Mouse (Mus musculus): ENCODE data around the gene Map2k7. TPM values are rescaled to one million over a fixed set of nuclear protein-coding genes. Genes with fewer than 3 reads are reported as not detected.

Map2k7 gene
- total and polyA plus RNA-seq, 3 experiments = 25.8 to 115 TPM; not detected in 1

DNA sequence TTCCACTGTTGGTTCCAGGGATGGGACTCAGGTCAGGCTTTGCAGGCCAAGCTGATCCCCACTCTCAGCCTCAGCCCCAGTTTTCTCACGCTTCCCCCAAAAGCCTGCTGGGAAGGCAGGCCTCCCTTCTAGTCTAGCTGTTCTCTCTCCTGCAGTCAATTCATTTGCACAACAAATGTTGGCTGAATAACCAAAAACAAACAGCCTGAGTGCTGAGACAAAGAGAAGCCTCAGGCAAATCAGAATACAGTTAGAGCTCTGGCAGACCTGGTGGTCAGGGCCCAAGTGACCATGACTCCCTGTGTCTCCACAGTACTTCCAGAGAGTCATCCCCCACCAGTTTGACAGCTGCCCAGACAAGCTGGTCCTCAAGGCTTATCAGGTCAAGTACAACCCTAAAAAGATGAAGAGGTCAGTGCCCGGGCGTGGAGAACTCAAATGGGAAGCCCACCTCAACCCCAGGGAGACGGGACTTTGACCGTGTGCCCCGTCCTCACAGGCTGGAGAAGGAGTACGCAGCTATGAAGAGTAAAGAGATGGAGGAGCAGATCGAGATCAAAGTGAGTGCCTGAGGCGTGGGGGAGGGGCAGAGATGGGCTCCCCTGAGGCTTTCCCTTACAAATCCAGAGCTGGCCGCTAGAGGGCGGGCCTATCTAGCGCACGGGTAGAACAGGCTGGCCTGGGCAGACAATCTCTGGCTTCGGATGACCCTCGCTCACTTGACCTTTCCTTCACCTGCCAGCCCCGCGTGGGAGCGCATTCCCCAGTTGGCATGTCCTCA is 45.5 kb upstream of the Map2k7 start:
- H3K27ac ChIP-seq (ENCODE audit: control insufficient read depth, low read depth, low read length) = no peak overlapping the region
- no peaks in the 10 kb centered on the region for H3K79me2 ChIP-seq (ENCODE audit: control insufficient read depth, insufficient read depth, low read length, poor library complexity)
- H3K9me3 ChIP-seq (replicated peaks; ENCODE audit: insufficient read depth, low read length) = no peaks in the 10 kb centered on the region
- no peak overlapping the region for H3K9ac ChIP-seq (ENCODE audit: control insufficient read depth, low read depth, low read length, poor library complexity, severe bottlenecking)
- no peak overlapping the region for H3K4me3 ChIP-seq (ENCODE audit: control insufficient read depth in 1 of 2, insufficient read depth in 1 of 2, low read depth in 2 of 2, low read length in 2 of 2)
- peak; percentile 71 for DNase-seq (ENCODE audit: low read depth, low spot score)
- H3K27me3 ChIP-seq (ENCODE audit: control insufficient read depth in 1 of 2, insufficient read depth in 2 of 2, low read length in 2 of 2) = no peaks in the 10 kb centered on the region
- no peaks in the 10 kb centered on the region; a peak in 1 of 4 replicates for H3K4me1 ChIP-seq (ENCODE audit: control insufficient read depth in 1 of 2, insufficient read depth in 2 of 2, low read length in 2 of 2)
- no peaks in the 10 kb centered on the region for H3K36me3 ChIP-seq (ENCODE audit: control insufficient read depth in 1 of 2, insufficient read depth in 2 of 2, low read length in 2 of 2)
- TF ChIP-seq MYB (IDR thresholded peaks at IDR 0.05; ENCODE audit: low read depth, low read length) (no peak), SMC3 (IDR thresholded peaks at IDR 0.05; ENCODE audit: low read depth, low read length) (peak; percentile 79), CTCF (IDR thresholded peaks at IDR 0.05 in 2 of 3, conservative IDR thresholded peaks at IDR 0.05 in 1 of 3; ENCODE audit: control insufficient read depth in 1 of 3, insufficient read depth in 1 of 3, low read depth in 2 of 3, low read length in 3 of 3, poor library complexity in 1 of 3, severe bottlenecking in 1 of 3) (peak; percentile 76 to 94 (median 87)), POLR2AphosphoS2 (IDR thresholded peaks at IDR 0.05; ENCODE audit: low read length) (no peak), ZNF384 (IDR thresholded peaks at IDR 0.05; ENCODE audit: low read depth, low read length) (no peak), BHLHE40 (IDR thresholded peaks at IDR 0.05; ENCODE audit: borderline replicate concordance, low read depth, low read length) (no peak), GABPA (IDR thresholded peaks at IDR 0.05; ENCODE audit: low read depth, low read length) (no peak), CHD2 (IDR thresholded peaks at IDR 0.05; ENCODE audit: low read length) (peak; percentile 42; the same call in 1 of the 2 replicates), ETS1 (IDR thresholded peaks at IDR 0.05; ENCODE audit: low read depth, low read length) (no peak), CHD1 (IDR thresholded peaks at IDR 0.05; ENCODE audit: low read depth, low read length) (no peak), TAL1 (IDR thresholded peaks at IDR 0.05; ENCODE audit: low read length) (no peak), USF1 (IDR thresholded peaks at IDR 0.05; ENCODE audit: low read depth, low read length) (no peak), EP300 (IDR thresholded peaks at IDR 0.05; ENCODE audit: low read depth in 1 of 2, low read length in 2 of 2) (no peak), ZC3H11A (IDR thresholded peaks at IDR 0.05; ENCODE audit: low read depth, low read length) (peak; percentile 63), NELFE (IDR thresholded peaks at IDR 0.05; ENCODE audit: low read depth, low read length) (no peak), MXI1 (IDR thresholded peaks at IDR 0.05; ENCODE audit: low read depth, low read length) (no peak), ZKSCAN1 (IDR thresholded peaks at IDR 0.05; ENCODE audit: low read depth, low read length) (no peak), GATA1 (IDR thresholded peaks at IDR 0.05; ENCODE audit: low read depth, low read length) (no peak), MAFK (IDR thresholded peaks at IDR 0.05; ENCODE audit: borderline replicate concordance, low read depth, low read length) (no peak), UBTF (IDR thresholded peaks at IDR 0.05; ENCODE audit: borderline replicate concordance, insufficient read depth, low read depth, low read length) (no peak), ZMIZ1 (IDR thresholded peaks at IDR 0.05; ENCODE audit: low read depth, low read length) (no peak), POLR2AphosphoS5 (IDR thresholded peaks at IDR 0.05; ENCODE audit: borderline replicate concordance, low read depth, low read length) (no peak), ELF1 (IDR thresholded peaks at IDR 0.05; ENCODE audit: low read depth, low read length) (no peak), JUND (IDR thresholded peaks at IDR 0.05; ENCODE audit: low read depth, low read length) (no peak), RAD21 (IDR thresholded peaks at IDR 0.05; ENCODE audit: low read depth, low read length) (peak; percentile 80), MYC (IDR thresholded peaks at IDR 0.05; ENCODE audit: low read depth, low read length) (no peak), MAZ (IDR thresholded peaks at IDR 0.05; ENCODE audit: low read depth, low read length) (no peak), HCFC1 (IDR thresholded peaks at IDR 0.05; ENCODE audit: low read depth, low read length) (no peak), TCF12 (IDR thresholded peaks at IDR 0.05; ENCODE audit: low read depth, low read length) (no peak), RCOR1 (IDR thresholded peaks at IDR 0.05; ENCODE audit: low read depth, low read length) (no peak), NRF1 (IDR thresholded peaks at IDR 0.05; ENCODE audit: insufficient read depth, low read depth, low read length, poor library complexity, severe bottlenecking) (no peak), MEF2A (IDR thresholded peaks at IDR 0.05; ENCODE audit: extremely low read depth, insufficient replicate concordance, low read depth, low read length, poor library complexity, severe bottlenecking) (no peak), TBP (IDR thresholded peaks at IDR 0.05; ENCODE audit: low read depth, low read length) (no peak), USF2 (IDR thresholded peaks at IDR 0.05; ENCODE audit: borderline replicate concordance in 1 of 2, insufficient read depth in 1 of 2, low read depth in 1 of 2, low read length in 2 of 2) (no peak)
